Mouse (Mus musculus) kidney, adult 2 months (tissue): ENCODE results near the gene Enpp3. TPM values are rescaled to one million over a fixed set of nuclear protein-coding genes. Genes with fewer than 3 reads are reported as not detected.

Source experiments
- DNase-seq: peaks from one replicate; pipeline ENCODE4 v3.0.0; 2021
- H3K27ac ChIP-seq: fragments of 200-500 bp; 2 replicates; pipeline ENCODE4 v1.5.1; 2012; ENCODE audit warnings: low read depth, low read length, control low read depth, inconsistent platforms; ENCODE audit not compliant: insufficient read depth
- H3K27me3 ChIP-seq: fragments of 200-500 bp; replicated peaks from 2 replicates; pipeline ENCODE4 v1.6.1; 2012; ENCODE audit warnings: mild to moderate bottlenecking, moderate library complexity, low read length, inconsistent platforms; ENCODE audit not compliant: control insufficient read depth, insufficient read depth
- H3K36me3 ChIP-seq: fragments of 200-500 bp; 2 replicates; pipeline ENCODE4 v1.6.1; 2012; ENCODE audit warnings: mild to moderate bottlenecking, moderate library complexity, low read length, inconsistent platforms; ENCODE audit not compliant: control insufficient read depth, insufficient read depth
- H3K4me1 ChIP-seq: fragments of 200-500 bp; 2 replicates; pipeline ENCODE4 v1.6.1; 2011; ENCODE audit warnings: low read length; ENCODE audit not compliant: control insufficient read depth, insufficient read depth
- H3K4me3 ChIP-seq: fragments of 200-500 bp; 2 replicates; pipeline ENCODE4 v1.5.1; 2011; ENCODE audit warnings: mild to moderate bottlenecking, low read depth, low read length, control low read depth; ENCODE audit not compliant: insufficient read depth
- CTCF ChIP-seq: fragments of 200-500 bp; conservative IDR thresholded peaks from 2 replicates; pipeline ENCODE4 v1.5.1; 2011; ENCODE audit warnings: low read depth, mild to moderate bottlenecking, control low read depth, low read length, moderate library complexity, mixed read lengths; ENCODE audit not compliant: insufficient read depth, insufficient read length
- POLR2A ChIP-seq: fragments of 200-500 bp; IDR thresholded peaks from one replicate; pipeline ENCODE4 v1.6.1; 2011; ENCODE audit warnings: low read depth, low read length, control low read depth
- WGBS: fragments of 180-500 bp; shearing (Covaris S2); methylation state at CpG from one replicate; pipeline ENCODE4 v1.1.7; 2018; 5-methylcytosine and 5-hydroxymethylcytosine counted together
- polyA plus RNA-seq: library from polyadenylated mRNA; depleted of rRNA; stranded (reverse); fragments of >200 nt; gene quantifications from 2 replicates; pipeline ENCODE4 v1.2.3, GENCODE M21; 2012

Gene Enpp3
- polyA plus RNA-seq, 1 experiment: 30.1 TPM

DNA sequence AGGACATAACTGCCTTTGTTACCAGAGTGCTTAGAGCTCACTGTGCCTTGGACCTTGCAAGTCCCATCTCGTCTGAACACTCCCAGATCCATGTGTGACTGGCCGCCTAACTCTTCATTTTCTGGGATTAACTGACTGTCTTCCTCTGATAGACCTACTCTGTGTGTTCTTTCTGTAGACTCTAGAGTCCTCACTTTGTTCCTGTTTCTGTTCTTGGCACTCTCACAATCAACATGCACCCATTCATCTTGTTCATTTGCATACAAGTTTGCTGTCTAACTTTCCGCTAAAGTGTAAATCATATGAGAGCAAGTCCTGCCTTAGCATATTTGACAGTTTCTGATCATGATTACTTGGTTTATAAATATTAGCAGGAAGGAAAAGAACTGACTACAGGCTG, 79.4 kb downstream of the Enpp3 start:
- Histone ChIP-seq H3K27ac (no peak overlapping the region), H3K27me3 (no peaks in the 10 kb centered on the region), H3K36me3 (no peaks in the 10 kb centered on the region), H3K4me3 (no peak overlapping the region), H3K4me1 (no peaks in the 10 kb centered on the region)
- DNase-seq: no peak
- TF ChIP-seq POLR2A: no peak
- TF ChIP-seq CTCF: no peak
- 96% methylated on average over 3 of the region's 3 CpGs for WGBS

DNA sequence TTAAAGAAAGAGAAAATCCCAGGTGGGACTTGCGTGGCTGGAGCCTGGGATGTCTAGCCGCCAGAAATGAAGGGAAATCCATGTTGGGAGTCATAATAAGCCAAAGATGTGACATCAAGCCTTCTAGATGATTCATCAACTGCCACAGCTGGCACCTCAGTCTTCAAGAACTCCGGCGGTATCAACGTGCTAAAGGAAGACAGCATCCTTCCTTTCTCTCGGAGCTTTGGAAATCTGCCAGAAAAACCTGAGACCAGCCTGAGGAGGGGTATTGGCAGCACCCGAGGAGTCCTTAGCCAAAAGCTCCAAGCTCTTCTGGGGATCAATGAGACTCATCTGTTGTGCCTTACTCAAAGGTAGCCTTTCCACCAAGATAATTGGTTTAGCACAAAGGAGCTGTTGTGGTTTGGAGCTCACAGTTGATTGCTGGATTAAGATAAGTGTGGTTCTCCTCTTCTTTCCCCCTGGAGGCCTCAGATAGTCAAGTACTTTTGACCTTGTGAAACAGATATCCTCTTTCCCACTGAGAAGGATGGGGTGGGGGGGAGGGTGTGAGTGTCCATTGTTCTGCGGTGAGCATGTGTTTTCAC, 84.2 kb downstream of the Enpp3 start:
- no peak for DNase-seq
- H3K4me1 ChIP-seq: no peaks in the 10 kb centered on the region
- H3K27me3 ChIP-seq: no peaks in the 10 kb centered on the region
- no peak overlapping the region for H3K4me3 ChIP-seq
- 60% methylated on average over 8 of the region's 8 CpGs for WGBS
- TF ChIP-seq CTCF (no peak), POLR2A (no peak)
- no peak overlapping the region for H3K27ac ChIP-seq
- H3K36me3 ChIP-seq: no peaks in the 10 kb centered on the region

DNA sequence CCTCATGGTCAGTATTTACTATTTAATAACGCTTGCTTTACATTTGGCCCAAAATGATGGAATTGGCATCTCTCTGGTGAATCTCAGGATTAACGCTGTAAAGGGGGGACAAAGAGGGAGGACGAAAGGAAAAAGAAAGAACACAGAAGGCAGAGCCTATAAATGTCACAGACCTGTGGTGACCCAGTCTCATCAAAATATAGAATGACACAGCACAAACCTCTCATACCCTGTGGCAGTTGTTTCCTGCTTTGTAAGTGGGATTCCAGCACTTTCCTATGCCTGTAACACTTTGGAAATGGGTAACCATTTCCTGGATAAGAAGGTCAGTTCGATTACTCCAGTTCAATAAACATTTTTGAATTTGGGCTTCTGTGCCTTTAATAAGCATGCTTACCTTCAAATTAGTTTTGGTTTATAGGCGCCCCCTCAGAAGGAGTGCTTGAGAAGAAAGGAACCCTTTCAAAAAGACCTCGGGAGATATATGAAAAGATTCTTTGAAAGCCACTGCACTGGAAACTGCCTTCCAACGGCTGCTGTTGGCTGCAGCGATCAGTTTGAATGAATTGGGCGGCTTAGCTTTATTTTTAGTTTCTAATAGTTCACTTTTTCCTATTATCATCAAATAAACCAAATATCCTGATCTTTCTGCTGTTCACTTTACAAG, 87.6 kb downstream of the Enpp3 start:
- Histone ChIP-seq H3K36me3 (no peaks in the 10 kb centered on the region), H3K27me3 (no peaks in the 10 kb centered on the region), H3K4me3 (no peak overlapping the region), H3K27ac (no peak overlapping the region), H3K4me1 (no peaks in the 10 kb centered on the region)
- no peak for DNase-seq
- TF ChIP-seq CTCF: no peak
- no peak for TF ChIP-seq POLR2A
- WGBS: 74% methylated on average over 9 of the region's 9 CpGs

DNA sequence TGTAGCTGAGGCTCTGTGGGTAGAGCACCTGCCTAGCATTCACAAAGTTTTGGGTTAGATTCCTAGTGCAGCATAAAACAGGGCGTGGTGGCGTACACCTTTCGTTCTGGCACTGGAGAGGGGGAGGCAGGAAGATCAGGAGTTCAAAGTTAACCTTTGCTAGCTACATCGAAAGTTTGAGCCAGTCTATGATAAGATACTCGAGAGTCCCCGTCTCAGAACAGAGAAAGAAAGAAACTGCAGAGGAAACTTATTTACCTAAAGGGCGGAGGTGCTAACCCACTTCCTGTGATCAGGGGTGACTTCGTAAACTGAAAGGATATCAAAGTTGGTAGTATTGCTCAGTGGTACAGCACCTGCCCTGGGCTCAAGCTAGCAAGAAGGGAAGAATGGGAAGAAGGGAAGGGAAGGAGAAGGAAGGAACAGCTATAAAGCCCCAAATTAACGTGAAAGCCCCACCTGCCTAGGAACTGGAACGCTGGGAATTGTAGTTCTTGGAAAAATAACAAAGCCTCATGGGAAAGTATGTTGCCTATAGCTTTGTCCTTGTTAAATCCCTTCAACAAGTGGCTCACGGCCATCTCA, 88.3 kb downstream of the Enpp3 start:
- H3K4me1 ChIP-seq: no peaks in the 10 kb centered on the region
- H3K4me3 ChIP-seq: peak overlapping the region; percentile 57
- DNase-seq: no peak
- WGBS: 62% methylated on average over 11 of the region's 11 CpGs
- no peak for TF ChIP-seq POLR2A
- no peak for TF ChIP-seq CTCF
- H3K27me3 ChIP-seq: no peaks in the 10 kb centered on the region
- H3K36me3 ChIP-seq: no peaks in the 10 kb centered on the region
- H3K27ac ChIP-seq: no peak overlapping the region

DNA sequence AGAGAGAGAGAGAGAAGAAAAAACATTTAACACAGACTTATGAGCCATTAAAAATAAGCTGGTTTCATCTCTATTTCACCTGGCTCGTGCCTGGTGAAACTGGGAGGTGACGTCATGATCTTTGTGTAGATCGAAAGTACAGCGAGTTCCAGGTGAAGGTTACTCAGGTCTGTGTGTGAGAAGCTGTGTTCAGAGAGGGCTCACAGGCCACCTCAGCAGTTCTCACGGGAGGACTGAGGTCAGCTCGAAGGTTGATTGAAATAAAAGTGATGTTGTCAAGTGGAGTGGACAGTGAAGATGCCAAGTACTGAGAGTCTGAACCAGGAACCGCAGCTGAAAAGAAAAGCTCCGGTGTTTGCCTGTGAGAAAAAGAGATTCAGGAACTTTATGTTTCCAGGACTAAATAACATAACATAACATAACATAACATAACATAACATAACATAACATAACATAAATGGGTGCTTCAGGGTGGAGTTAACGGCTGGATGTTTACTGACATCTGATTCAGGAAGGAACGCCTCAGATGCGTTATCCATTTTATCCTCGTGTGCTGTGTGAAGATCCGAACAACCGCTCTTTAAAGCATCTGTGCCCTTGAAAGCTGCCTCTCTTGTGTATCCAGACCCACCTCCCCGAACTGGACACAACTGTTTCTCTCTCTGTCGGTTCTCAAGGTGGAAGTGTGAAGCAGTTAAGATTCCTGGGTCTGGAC, 88.9 kb downstream of the Enpp3 start:
- no peak for TF ChIP-seq POLR2A
- no peak for TF ChIP-seq CTCF
- H3K27ac ChIP-seq: no peak overlapping the region
- H3K4me1 ChIP-seq: no peaks in the 10 kb centered on the region
- no peaks in the 10 kb centered on the region for H3K36me3 ChIP-seq
- DNase-seq: peak; percentile 29
- no peaks in the 10 kb centered on the region for H3K27me3 ChIP-seq
- peak overlapping the region; percentile 57; the same call in 1 of the 2 replicates for H3K4me3 ChIP-seq
- 63% methylated on average over 16 of the region's 16 CpGs for WGBS

DNA sequence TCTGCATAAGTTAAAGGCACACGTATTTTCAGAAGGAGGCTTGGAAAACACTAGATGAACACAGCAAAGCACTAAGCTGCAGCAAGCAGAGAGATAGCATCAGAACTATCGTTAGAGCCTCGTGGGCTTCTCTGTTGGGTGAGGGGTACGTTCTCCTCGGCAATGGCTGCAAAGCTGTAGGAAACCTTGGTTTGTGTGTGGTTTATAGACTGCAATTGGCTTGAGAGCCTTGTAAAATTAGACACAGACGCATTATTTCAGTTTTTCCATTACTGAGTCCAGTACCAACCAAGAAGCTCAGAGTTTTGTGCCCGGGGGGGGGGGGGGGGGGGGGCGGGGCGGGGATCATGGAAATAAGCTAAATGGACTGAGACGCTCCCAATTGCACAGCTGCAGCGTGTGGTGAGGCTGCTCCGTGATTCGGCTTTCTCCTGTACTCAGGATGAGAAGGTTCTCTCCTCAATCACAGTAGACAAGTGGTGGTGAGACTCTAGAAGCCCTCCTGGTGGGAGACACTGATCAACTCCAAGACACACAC, 99.6 kb downstream of the Enpp3 start:
- no peak for DNase-seq
- Histone ChIP-seq H3K36me3 (no peaks in the 10 kb centered on the region), H3K27ac (no peak overlapping the region), H3K4me1 (no peaks in the 10 kb centered on the region), H3K27me3 (no peaks in the 10 kb centered on the region), H3K4me3 (no peak overlapping the region)
- TF ChIP-seq CTCF (no peak), POLR2A (no peak)
- WGBS: 72% methylated on average over 13 of the region's 13 CpGs
